Mouse (Mus musculus) heart, adult 11 months (tissue): ENCODE results near the gene Gm10447.

Source experiments
- DNase-seq: peaks from one replicate; pipeline ENCODE4 v3.0.0; 2022

The Gm10447 gene

DNA sequence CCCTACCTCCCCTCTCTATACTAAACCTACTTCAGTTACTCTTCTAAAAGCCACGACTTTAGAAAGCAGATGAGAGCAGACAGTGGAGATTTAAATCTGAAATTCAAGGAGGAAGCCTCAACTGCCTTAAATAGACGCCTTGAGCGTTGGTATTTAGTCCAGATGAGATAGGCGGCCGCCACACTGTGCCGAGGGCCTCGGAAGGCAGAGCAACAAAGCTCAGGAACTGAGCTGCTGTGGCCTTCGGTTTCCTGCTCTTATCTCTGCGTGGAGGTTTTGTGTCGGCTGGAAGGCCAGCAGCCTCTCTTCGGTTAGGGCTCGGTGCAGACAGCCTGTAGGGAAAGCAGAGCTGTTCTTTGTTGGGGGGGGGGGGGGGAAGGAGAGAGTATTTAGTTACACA, 15.0 kb downstream of the Gm10447 start:
- DNase-seq, result no peak

DNA sequence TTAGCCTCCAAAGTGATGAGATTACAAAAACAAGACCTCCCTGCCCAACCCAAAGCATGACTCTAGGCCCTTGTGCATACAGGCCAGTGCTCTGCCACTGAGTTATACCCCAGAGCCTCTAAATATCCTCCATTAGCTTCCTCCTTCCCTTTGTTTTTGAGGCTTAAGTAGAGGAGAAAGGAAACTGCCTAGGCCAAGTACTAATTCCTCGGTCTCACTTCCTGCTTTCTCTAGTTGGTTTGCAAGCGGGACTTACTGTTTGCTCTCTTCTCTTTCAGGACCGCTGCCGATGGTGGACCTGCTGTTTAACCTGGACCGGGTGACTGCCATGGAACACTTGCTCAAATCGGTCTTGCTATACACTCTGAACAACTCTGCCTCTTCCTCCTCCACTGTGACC, 20.6 kb downstream of the Gm10447 start:
- no peak for DNase-seq

DNA sequence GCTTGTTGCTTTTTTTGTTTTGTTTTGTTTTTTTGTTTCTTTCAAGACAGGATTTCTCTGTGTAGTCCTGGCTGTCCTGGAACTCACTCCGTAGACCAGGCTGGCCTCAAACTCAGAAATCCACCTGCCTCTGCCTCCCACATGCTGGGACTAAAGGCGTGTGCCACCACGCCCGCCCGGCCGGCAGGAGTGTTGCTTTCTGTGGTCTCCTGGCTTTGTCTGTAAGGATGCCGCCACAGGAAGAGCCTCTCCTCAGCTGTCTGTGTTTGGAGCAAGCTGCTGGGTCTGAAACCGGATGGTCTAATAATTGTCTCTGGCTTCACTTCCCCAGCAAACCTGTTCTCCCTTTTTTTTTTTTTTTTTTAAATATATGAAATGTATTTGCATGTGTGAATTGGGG, 21.4 kb downstream of the Gm10447 start:
- DNase-seq, result no peak

DNA sequence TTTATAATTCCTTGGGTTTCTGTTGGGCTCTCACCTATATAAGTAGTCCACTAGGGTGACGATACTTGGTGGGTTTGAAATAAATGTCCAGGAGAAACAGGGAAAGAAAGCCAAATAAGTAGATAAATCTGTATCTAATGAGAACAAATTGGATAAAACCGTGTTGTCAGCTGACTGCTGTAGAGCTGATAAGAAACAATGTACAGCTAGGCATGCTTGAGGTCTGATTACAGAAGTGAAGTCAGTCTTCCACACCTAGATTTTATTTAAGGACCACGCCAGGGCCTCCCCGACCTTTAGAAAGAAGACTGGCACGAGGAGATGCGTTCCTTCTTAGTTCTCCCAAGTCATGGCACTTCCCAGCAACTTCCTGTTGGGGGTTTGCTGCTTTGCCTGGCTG, 23.9 kb downstream of the Gm10447 start:
- no peak for DNase-seq

DNA sequence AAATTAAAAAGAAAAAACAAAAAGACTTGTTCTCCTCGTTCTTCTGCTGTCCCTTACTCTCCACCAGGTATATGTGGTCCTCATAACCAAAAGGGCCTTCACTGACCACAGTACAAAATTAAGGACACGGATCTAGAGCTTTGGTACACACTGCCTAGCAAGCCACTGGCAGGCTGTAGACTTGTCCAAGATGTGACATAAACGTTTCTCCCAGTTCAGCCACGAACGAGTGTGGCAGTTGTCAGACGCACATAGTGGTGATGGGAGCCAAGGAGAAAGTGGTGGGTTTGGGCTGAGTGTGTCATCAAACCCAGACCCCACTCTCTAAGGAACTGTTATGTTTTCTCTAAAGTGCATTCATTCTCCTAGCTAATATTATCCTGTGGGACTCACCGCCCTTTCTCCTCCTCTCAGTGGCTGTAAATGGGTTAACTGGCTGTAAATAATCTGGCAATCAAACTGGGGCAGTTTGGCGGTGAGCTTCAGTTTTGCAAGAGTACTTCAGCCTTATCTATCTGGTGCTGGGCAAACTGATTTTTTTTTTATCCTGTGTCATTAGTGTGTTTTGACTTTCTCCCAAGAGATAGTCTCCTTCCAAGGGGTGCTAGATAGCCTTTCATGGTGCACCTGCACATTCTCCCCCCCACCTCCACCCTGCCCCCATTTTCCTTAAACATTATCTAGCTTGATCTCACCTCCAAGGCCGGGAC, 25.4 kb downstream of the Gm10447 start:
- DNase-seq, result peak; percentile 72

DNA sequence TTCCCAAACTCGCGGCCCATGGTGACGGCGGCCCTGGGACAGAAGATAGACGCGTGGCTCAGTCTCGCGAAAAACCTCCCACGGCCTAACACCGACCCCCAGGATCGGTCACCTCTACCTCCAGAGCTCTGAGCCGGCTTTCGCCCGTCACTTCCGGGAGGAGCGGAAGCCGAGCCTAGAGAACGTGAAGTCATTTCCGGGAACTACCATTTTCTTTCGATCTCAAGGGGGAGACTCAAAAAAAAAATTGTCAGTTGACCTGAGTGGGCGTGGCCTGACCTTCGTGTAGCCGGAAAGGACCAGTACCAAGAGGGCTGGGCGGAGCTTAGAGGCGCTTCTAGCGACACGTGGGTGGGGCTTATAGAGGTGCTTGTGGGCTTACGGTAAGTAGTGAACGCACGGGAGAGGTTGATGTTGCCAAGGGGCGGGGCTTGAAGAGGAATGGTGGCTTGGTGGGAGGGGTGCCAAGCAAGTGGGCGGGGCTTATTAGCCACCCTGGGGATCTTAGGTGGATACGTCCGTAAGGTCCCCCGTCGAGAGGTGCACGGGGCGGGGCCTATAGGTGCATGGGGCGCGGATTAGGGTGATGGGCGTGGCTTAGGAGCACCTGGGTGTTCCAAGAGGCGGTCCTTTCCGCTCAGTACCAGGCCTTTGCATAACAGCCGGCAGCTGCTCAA, 26.1 kb downstream of the Gm10447 start, which contains the start of the genes Uqcrq and Gdf9:
Uqcrq (minus strand) TSS at position 162 of the 677 bp plus-strand sequence.
Gdf9 (plus strand) TSS at position 354 of the 677 bp plus-strand sequence.
- DNase-seq, result peak; percentile 100

DNA sequence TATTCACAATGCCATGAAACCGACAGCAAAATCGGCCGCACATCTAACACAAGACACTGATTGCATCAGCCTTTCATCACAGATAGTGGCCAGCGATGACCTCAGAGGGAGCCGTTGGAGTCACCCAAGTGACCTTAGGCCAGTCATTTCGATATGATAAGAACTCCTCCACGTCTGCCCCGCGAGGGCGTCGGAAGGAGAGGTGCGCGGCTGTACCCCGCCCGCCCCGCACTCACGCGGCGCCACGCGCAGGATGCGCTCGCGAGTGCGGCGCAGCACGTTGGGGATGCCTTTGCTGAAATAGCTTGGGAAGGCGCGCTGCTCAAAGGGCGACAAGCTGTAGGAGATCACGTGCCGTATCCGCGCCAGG, 26.6 kb downstream of the Gm10447 start:
- no peak for DNase-seq

DNA sequence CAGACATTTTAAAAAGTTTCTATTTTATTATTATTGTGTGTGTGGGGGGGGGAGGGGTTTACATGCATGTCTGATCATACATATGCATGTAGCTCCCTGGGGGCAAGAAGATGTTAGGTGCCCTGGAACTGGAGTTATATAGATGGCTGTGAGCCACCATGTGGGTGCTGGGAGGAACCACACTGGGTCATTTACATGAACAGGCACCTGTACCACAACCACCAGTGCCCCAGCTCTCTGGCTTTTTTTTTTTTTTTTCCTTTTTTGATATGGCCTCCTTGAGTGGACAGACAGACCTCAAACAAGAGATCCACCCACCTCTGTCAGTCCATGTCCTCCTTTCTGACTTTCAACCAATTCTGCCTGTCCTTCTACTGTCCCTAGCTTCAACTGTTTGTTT, 27.7 kb downstream of the Gm10447 start:
- DNase-seq, result peak; percentile 79

DNA sequence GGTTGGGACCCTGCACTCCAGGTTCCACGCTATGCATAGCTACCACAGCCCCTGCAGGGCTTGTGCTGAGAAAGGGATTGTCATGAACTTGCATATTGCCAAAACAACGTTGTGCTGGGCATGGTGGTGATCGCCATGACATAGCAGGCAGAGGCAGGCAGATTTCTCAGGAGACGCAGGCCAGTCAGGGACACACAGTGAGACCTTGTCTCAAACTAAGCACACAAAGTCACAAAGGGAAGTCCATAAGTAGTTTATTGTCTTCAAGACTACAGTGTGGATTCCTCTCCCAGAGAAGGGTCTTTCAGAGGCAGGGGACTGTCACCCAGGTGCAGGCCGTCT, 28.2 kb downstream of the Gm10447 start:
- DNase-seq, result peak; percentile 83

DNA sequence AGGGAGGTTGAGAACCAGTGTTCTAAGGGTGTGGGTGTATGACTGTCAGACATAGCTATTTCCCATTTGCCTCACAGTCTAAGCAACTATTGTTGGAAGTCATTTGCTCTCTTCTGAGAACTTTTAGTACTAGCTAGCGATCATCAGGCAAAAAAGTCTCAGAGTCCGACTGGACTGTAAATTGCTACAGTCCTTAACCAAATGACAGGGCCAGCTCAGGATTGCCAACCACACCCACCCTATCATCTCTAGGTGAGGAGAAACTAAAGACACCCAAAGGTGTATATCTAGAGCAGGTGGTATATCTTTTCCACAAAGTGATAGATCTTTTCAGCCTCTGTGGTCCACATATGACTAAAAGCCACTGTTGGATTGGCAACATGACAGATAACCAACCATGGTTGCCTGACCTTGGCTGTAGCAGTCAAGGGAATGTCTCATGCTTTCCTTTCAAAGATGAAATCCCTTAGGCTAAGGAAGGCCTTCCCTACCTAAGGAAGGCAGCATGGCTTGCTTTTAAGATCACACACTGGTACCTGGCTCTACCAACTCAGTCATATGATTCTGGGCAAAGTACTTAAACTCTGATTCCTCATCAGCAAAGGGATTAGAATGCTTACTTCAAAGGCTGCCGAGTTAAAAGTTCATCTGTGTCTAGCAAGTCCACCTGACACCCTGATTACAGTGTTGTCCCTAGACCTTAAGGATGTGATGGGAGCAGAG, 28.8 kb downstream of the Gm10447 start:
- DNase-seq, result peak; percentile 79

DNA sequence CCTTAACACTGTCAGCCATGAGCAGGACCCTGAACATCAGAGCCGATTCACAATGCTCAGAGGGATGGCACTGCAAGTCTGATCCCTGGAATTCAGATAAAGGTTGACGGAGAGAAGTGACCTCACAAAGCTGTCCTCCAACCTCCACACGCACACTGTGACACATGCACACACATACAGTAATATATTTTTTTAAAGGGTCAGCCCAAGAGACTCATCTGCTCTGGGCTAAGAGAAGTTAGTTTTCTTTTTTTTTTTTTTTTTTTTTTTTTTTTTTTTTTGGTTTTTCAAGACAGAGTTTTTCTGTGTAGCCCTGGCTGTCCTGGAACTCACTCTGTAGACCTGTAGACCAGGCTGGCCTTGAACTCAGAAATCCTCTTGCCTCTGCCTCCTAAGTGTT, 30.0 kb downstream of the Gm10447 start:
- DNase-seq, result peak; percentile 42

DNA sequence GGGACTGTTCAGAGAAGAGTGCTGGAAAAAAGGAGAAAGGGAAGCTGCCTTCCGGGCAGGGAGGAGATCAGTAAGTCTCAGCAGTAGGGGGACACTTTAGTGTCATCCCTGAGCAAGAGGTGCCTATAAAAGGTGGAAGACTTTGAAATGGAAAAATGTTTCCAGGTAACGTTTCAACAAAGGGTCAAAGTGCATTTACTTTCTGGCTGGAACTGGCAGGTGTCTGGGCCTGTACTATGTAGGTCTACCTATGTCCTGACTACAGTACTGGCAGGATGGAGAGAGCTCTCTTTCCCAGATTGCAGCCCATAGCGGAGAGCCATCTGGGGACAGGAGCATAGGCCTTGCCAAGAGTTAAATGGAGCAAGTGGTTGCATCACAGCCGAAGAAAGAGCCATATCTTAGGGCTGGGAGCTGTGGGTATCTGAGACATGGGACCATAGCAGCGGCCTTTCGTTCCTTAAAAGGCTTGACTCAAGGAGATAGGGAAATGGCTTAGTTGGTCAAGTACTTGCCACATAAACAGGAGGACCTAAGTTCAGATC, 31.1 kb downstream of the Gm10447 start:
- DNase-seq, result peak; percentile 84

DNA sequence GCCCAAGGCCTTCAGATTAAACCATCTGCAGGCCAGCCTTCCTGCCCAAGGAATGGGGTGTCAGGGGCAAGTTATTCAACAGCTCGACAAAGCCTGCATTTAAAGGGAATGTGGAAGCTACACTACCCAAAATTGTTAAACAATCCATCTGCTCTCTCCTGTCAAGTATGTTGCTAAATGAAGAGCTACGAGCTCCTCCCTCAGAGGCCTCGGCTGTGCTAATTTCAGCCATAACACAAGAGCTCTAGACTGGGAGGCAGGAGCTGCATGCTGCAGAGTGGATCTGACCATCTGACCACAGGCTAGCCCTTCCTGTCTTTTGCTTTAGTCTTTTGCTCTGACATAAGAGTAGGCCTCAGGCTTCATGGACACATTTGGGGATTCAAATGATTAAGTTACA, 31.7 kb downstream of the Gm10447 start:
- DNase-seq, result peak; percentile 82

DNA sequence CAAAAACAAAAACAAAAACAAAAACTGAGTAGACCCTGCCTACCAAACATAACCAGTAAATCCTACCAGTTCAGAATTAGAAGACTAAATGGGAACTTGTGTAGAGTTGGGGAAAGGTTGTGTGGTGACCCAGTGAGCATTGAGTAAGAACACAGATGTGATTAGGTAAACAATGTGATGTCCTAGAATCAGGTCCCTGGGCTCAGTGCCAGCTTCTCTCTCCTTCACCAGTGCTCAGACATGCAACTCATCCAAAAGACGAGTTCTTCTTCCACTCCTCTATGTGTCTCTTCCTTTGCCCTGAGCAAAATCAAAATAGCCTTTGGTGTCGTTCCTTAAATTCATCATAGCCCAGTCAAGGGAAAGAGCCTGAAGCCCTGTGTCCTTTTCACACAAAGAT, 32.1 kb downstream of the Gm10447 start:
- DNase-seq, result peak; percentile 57

DNA sequence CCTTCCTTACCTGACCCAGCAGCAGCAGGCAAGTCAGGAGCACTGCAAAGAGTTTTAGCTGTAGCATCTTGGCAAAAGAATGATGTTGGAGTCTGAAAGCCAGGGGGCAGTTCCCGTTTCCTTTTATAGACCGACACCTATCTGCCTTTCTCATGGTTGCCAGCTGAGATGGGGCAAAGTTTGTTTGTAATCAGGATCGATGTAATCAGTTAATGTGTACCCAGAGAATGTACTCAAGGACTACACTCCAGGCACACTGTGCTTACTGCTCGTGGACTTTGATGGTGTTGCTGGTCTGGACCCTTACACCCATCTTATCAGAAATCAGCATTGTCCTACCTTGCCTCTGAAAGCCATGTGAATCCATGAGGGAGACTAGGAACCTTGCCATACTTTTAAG, 33.9 kb downstream of the Gm10447 start, which contains the start of gene Leap2:
Leap2 (minus strand) TSS at position 135 of the 400 bp plus-strand sequence.
- DNase-seq, result peak; percentile 80

DNA sequence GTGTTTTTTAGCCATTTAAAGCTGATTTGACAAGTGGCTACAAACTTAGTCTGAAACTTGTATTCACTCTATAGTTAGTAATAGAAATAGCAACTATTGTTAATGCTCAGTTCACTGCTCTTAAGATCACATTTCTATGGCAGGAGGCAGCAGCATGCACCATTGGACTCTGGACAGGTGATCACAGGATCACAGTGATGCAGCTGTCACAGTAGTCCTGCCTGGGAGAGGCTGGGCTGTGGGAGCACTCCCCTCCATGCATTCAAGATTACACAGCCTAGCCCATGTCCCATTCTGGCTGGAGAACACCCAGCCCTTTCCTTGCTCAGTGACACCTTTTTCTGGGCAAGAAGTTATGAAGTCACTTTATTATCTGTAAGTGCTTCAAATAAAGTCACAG, 38.9 kb downstream of the Gm10447 start:
- DNase-seq, result peak; percentile 85

DNA sequence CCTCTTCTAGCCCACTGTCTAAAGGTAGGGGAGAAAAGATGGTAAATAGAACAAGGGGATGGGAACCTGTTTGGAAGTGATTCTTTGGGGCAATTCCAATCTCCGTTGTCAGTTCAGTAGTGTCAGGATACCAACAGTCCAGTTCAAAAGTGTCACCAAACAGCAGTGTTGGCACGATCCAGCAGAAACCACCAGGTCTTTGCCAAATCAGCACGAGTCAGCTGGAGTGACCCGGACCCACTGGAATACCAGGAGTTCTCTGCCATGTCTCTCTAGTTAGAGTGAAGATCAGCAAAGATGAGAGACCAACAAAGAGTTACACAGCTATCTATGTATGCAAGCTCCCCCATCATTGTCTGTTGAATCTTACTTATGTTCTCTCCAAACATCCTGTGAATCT, 43.0 kb downstream of the Gm10447 start:
- DNase-seq, result peak; percentile 56

DNA sequence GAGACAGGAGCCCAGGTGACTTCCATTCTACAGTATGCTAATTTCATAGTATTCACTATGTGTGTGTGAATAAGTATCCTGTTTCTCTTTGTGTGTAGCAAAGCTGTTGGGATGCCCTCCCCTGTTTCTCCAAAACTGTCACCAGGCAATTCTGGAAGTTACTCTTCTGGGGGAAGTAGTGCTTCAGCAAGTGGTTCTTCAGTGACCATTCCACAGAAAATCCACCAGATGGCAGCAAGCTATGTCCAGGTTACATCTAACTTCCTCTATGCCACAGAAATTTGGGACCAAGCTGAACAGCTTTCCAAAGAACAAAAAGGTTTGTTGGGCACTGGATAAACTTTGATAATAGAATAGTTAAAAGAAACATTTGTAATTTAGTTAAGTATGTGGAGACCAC, 45.2 kb downstream of the Gm10447 start:
- DNase-seq, result peak; percentile 77
